Mouse (Mus musculus) gastrocnemius, postnatal 36 days (tissue): Measurements from ENCODE around the gene Cdkl5. TPM values are rescaled to one million over a fixed set of nuclear protein-coding genes. Genes with fewer than 3 reads are reported as not detected.
"Not testable (repeated sequence)": the region's sequence is repeated elsewhere in the genome, so short reads cannot be mapped to it uniquely, and the experiment has no call there.

Experiments used
- DNase-seq, 2 experiments: peaks; one replicate each; pipeline ENCODE4 v3.0.0; 2022
- intact Hi-C: fragments of 180-260 bp; cut with DNase I; formaldehyde crosslinking; loops from one replicate; pipeline ENCODE4 v1.15.1; 2025
- total RNA-seq, 2 experiments: library from RNA; stranded (reverse); gene quantifications; 2 replicates each; pipeline ENCODE4 v1.2.3; 2021

Cdkl5 gene
- total RNA-seq, 2 experiments from 2014 or later, result 0.84 to 1.1 TPM

DNA sequence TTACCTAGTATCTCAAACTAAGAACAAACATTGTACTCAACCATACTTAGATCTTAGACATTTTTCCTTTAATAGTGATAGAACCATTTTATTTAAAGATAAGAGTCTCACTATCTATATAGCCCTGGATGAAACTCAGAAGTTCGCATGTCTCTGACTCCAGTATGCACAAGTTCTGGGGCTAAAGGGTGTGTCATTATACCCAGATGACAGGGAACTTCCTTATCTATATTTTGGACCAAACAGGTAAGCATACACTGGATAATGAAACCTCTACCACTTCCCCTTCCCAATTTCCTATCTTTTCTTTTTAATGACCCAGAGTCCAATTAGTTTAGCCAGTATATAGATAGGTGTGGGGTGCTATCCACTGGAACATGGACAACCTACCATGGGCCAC, 65.6 kb downstream of the Cdkl5 start:
- DNase-seq, result no peak
- intact Hi-C loops, result no loop called here

- intact Hi-C loops, result no loop called here
- no peak for DNase-seq
Measured at GRCm38 (mm10) chrX:160919022-160919637, 75.4 kb downstream of the Cdkl5 start.

- intact Hi-C loops, result no loop called here
- no peak for DNase-seq
Measured at GRCm38 (mm10) chrX:160906952-160907351, 87.6 kb downstream of the Cdkl5 start, which contains the start of gene Gja6. TSS of gene Gja6 (minus strand) at chrX:160907052.

GRCm38 (mm10) chrX:160906477-160906876, 88.0 kb downstream of the Cdkl5 start:
- intact Hi-C loops, result no loop called here
- DNase-seq, result no peak

- intact Hi-C loops, result no loop called here
- no peak for DNase-seq
Measured at GRCm38 (mm10) chrX:160905913-160906312, 88.6 kb downstream of the Cdkl5 start.

- DNase-seq, result no peak
- intact Hi-C loops, result no loop called here
Measured at GRCm38 (mm10) chrX:160905041-160905678, 89.3 kb downstream of the Cdkl5 start.

GRCm38 (mm10) chrX:160901118-160901517, 93.4 kb downstream of the Cdkl5 start:
- intact Hi-C loops, result no loop called here
- no peak for DNase-seq

DNA sequence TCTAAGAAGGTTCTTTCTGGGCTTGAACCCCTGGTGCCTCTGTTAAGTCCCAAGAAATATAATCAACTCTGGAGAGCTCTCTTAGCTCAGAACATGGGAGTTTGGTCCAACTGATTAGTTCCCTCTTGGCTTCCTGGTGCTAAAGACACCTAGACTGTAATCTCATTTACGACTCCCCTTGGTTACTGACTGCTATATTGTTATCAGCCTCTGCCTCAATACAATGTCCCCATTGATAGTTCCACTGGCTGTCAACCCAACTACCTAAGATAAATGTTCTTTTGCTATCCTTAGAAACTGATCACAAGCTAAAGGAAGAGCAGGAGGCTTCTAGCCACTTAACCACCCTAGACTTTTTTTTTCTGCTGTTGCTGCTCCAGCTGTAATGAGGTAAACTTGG, 102.4 kb downstream of the Cdkl5 start:
- no peak for DNase-seq
- intact Hi-C loops, result no loop called here

GRCm38 (mm10) chrX:160886301-160886700, 108.2 kb downstream of the Cdkl5 start:
- DNase-seq, result no peak
- intact Hi-C loops, result no loop called here

DNA sequence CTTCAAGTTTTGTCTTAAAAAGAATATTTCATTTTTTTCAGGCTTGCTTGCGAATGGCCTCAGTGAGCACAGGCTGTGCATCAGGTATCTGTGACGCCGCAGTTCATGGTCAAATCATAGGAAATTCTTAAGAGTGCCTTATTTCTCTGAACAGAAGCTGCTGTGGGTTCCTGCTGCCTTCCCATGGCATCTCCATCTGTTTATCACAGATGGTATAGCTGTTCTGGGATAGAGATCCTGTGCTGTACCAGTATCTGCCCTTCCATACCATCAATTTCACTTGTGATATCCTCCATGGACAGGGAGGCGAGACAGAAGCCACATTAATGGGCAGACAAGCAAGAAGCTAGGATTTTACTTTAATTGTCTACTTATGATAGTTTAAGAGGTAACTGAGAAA, 127.9 kb downstream of the Cdkl5 start:
- intact Hi-C loops, result no loop called here
- no peak for DNase-seq

GRCm38 (mm10) chrX:160865022-160865421, 129.5 kb downstream of the Cdkl5 start:
- no peak for DNase-seq
- intact Hi-C loops, result no loop called here

DNA sequence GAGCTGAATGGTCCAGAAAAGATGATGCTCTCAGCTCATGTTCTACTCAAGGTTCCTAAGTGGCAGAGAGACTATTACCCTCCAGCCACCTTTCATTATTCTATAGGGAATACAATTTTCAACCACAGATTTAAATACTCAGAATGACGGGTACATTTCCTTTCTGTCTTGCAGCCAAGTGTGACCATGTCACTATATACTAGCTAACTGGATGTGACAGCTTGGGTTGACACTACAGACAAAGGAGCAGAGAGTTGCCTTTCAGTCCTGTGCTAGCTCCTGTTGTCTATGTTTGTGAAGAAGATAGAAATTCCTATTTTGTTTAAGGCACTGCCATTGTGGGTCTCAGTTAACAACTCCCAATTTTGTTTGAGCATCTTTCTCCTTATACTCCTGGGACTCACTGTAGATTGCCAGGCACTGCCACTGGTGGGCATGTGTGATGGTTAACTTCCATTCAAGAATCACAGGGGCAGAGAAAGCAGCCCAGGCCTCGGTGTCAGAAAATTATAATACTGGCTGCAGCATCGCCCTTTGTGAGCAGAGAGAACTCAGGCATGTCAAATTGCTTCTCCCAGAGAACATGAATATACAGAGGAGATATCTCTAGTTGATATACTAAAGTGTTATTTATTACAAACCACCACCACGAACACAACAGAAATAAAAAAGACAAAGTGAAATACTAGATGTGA, 130.7 kb downstream of the Cdkl5 start:
- DNase-seq, result no peak
- intact Hi-C loops, result no loop called here

- DNase-seq, result no peak
Measured at GRCm38 (mm10) chrX:160808226-160808625, 186.3 kb downstream of the Cdkl5 start.

DNA sequence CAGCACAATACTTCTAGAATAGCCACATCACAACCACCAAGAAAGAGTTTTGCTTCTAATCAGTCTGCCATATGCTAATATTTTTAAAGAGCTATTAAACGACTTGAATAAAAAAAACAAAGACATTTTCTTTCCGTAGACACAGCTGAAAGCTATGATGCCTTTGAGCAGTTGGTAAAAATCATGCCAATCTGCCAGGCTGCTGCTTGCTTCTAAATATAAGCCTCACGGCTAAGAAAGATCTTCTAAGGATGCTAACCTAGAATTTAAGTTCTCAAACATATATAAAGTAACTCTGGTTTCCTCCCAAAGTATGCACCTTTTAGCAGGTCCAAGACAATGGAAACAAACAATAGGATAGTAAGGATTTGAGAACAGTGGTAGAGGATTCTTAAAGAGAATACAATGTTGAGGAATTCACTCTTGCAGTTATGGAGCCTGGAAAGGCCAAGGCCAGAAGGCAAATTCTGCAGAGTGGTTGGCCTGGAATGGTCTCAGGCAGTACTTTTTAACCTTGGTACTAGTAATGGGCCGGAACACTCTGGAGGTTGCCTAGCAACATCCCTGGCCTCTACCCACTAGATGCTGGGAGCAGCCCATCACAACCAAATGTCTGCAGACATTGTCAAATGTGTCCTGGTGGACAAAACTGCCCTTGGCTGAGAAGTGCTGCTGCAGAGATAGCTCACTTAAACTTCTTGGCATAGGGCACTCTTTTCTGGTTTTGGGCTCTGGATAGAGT, 189.9 kb downstream of the Cdkl5 start:
- intact Hi-C loops, result no loop called here

More at GRCm38 (mm10) chrX:160808226-160808625, 186.3 kb downstream of the Cdkl5 start:
- intact Hi-C loops, result no loop called here

DNA sequence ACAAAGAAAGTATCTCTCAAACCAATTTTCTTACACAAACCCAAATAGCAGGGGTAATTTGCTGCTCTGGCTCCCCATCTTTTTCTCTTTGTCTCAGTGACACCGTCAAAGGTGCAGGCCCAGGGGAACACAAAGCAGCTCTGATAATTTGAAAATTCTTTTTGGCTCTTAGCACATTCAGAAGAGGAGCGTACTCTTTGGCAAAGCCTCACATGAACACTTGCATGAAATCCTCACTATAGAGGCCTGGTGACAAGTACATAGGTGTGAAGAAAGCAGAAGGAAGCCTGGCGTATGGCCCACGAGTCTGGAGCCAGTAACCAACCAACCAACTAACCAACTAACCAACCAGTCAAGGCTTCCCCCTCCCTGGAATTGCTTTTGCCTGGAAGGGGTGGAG, 199.6 kb downstream of the Cdkl5 start:
- intact Hi-C loops, result no loop called here
- no peak for DNase-seq

More for the DNA sequence above, 189.9 kb downstream of the Cdkl5 start:
- no peak for DNase-seq

DNA sequence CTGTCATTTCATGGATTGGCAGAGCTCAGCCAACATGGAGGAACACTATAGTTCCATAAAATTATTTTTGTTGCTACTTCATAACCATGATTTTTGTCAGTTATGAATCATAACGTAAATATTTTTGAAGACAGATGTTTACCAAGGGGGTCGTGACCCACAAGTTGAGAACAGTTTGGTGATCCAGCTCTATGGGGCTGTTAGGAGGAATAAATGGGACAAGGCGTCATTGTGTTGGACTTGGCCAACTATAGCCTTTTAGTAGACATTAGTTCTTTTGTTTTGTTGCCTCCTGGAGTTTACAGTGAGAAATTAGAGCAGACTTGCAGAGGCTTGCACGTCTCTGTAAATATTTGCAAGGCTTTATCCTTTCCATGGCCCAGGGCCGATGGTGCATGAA, 212.2 kb downstream of the Cdkl5 start:
- no peak for DNase-seq
- intact Hi-C loops, result no loop called here

DNA sequence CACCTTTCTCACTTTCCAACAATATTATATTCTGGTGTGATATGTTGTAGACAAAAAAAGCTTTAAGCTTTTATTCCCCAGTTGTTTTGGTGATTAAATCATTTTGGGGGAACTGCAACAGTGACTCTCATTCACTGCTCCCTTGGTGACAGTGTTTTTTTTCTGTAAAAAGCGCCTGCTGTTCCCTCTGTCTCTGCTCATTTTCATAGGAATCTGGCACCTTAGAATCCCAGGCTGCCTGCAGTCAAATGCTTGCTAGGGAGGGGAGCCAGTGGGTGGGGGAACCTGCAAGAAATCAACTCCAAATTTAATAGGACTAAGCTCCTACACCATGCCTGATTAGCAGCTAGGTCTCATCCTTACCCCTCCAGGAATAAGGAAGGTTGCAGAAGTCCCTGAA, 221.5 kb downstream of the Cdkl5 start:
- intact Hi-C loops, result no loop called here
- no peak for DNase-seq

- intact Hi-C loops, DNase-seq: not testable (repeated sequence)
Measured at GRCm38 (mm10) chrX:160769622-160770021, 224.9 kb downstream of the Cdkl5 start.

DNA sequence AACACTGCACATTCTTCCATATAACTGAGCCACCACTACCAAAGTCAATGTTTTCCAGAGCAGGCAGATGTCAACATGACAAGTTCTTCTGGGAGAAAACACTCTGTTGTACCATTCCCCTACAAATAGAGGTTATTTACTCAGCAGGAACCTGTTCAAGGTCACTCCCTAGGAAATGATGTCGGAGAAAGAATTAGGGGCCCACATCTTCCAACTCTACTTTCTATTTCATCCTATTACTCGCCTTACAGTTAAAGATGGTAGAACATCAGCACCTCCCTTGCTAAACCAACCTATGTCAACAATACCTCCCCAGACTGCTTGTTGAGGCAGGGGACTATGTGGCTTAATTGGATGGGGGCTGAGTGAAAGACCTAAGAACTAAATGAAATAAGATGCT, 226.8 kb downstream of the Cdkl5 start, which contains the start of gene Rs1:
Gene Rs1, plus strand, starts transcription at position 301 of the 400 bp plus-strand sequence.
- DNase-seq, result no peak
- intact Hi-C loops, result no loop called here

GRCm38 (mm10) chrX:160766233-160766616, 228.3 kb downstream of the Cdkl5 start:
- no peak for DNase-seq
- intact Hi-C loops, result no loop called here
